Mouse (Mus musculus): Measurements from ENCODE around the gene Gm45062. TPM values are rescaled to one million over a fixed set of nuclear protein-coding genes. Genes with fewer than 3 reads are reported as not detected.

The Gm45062 gene
- total and polyA plus RNA-seq, 3 experiments = 2.2 to 3.6 TPM; not detected in 1

- H3K79me2 ChIP-seq (ENCODE audit: control insufficient read depth, insufficient read depth, low read length, poor library complexity) = no peaks in the 10 kb centered on the region
- no peak for DNase-seq (ENCODE audit: low read depth, low spot score)
- no peaks in the 10 kb centered on the region for H3K9me3 ChIP-seq (replicated peaks; ENCODE audit: insufficient read depth, low read length)
- H3K27ac ChIP-seq (ENCODE audit: control insufficient read depth, low read depth, low read length) = no peak overlapping the region
- H3K9ac ChIP-seq (ENCODE audit: control insufficient read depth, low read depth, low read length, poor library complexity, severe bottlenecking) = no peak overlapping the region
- no peaks in the 10 kb centered on the region for H3K27me3 ChIP-seq (ENCODE audit: control insufficient read depth in 1 of 2, insufficient read depth in 2 of 2, low read length in 2 of 2)
- H3K36me3 ChIP-seq (ENCODE audit: control insufficient read depth in 1 of 2, insufficient read depth in 2 of 2, low read length in 2 of 2) = no peaks in the 10 kb centered on the region
- TF ChIP-seq ZKSCAN1 (IDR thresholded peaks at IDR 0.05; ENCODE audit: low read depth, low read length) (no peak), MYB (IDR thresholded peaks at IDR 0.05; ENCODE audit: low read depth, low read length) (no peak), CTCF (IDR thresholded peaks at IDR 0.05 in 2 of 3, conservative IDR thresholded peaks at IDR 0.05 in 1 of 3; ENCODE audit: control insufficient read depth in 1 of 3, insufficient read depth in 1 of 3, low read depth in 2 of 3, low read length in 3 of 3, poor library complexity in 1 of 3, severe bottlenecking in 1 of 3) (no peak), ZC3H11A (IDR thresholded peaks at IDR 0.05; ENCODE audit: low read depth, low read length) (no peak), TCF12 (IDR thresholded peaks at IDR 0.05; ENCODE audit: low read depth, low read length) (no peak), NRF1 (IDR thresholded peaks at IDR 0.05; ENCODE audit: insufficient read depth, low read depth, low read length, poor library complexity, severe bottlenecking) (no peak)
- no peak overlapping the region for H3K4me3 ChIP-seq (ENCODE audit: control insufficient read depth in 1 of 2, insufficient read depth in 1 of 2, low read depth in 2 of 2, low read length in 2 of 2)
- no peaks in the 10 kb centered on the region for H3K4me1 ChIP-seq (ENCODE audit: control insufficient read depth in 1 of 2, insufficient read depth in 2 of 2, low read length in 2 of 2)
Measured at GRCm38 (mm10) chr6:8591665-8592064, 332.4 kb downstream of the Gm45062 start.

- no peak for DNase-seq (ENCODE audit: low read depth, low spot score)
- peaks cover 0 to 21% of the 10 kb centered on the region in 2 experiments; a peak in 2 of 4 replicates for H3K36me3 ChIP-seq (ENCODE audit: control insufficient read depth in 1 of 2, insufficient read depth in 2 of 2, low read length in 2 of 2)
- no peaks in the 10 kb centered on the region for H3K79me2 ChIP-seq (ENCODE audit: control insufficient read depth, insufficient read depth, low read length, poor library complexity)
- TF ChIP-seq NELFE (IDR thresholded peaks at IDR 0.05; ENCODE audit: low read depth, low read length) = no peak
- TF ChIP-seq ZKSCAN1 (IDR thresholded peaks at IDR 0.05; ENCODE audit: low read depth, low read length) = no peak
- TF ChIP-seq SIN3A (IDR thresholded peaks at IDR 0.05; ENCODE audit: low read length) = no peak
- no peak for TF ChIP-seq JUND (IDR thresholded peaks at IDR 0.05; ENCODE audit: low read depth, low read length)
- no peak for TF ChIP-seq ZC3H11A (IDR thresholded peaks at IDR 0.05; ENCODE audit: low read depth, low read length)
- TF ChIP-seq EP300 (IDR thresholded peaks at IDR 0.05; ENCODE audit: low read depth in 1 of 2, low read length in 2 of 2) = no peak
- TF ChIP-seq MAZ (IDR thresholded peaks at IDR 0.05; ENCODE audit: low read depth, low read length) = no peak
- no peak for TF ChIP-seq ETS1 (IDR thresholded peaks at IDR 0.05; ENCODE audit: low read depth, low read length)
- no peak for TF ChIP-seq ELF1 (IDR thresholded peaks at IDR 0.05; ENCODE audit: low read depth, low read length)
- no peak for TF ChIP-seq USF1 (IDR thresholded peaks at IDR 0.05; ENCODE audit: low read depth, low read length)
- no peak for TF ChIP-seq TCF12 (IDR thresholded peaks at IDR 0.05; ENCODE audit: low read depth, low read length)
- TF ChIP-seq MAFK (IDR thresholded peaks at IDR 0.05; ENCODE audit: borderline replicate concordance, low read depth, low read length) = no peak
- TF ChIP-seq GATA1 (IDR thresholded peaks at IDR 0.05; ENCODE audit: low read depth, low read length) = no peak
- H3K9ac ChIP-seq (ENCODE audit: control insufficient read depth, low read depth, low read length, poor library complexity, severe bottlenecking) = no peak overlapping the region
- no peak overlapping the region for H3K27ac ChIP-seq (ENCODE audit: control insufficient read depth, low read depth, low read length)
- H3K4me1 ChIP-seq (ENCODE audit: control insufficient read depth in 1 of 2, insufficient read depth in 2 of 2, low read length in 2 of 2) = peaks cover 7 to 17% of the 10 kb centered on the region in 2 experiments
- no peak overlapping the region for H3K4me3 ChIP-seq (ENCODE audit: control insufficient read depth in 1 of 2, insufficient read depth in 1 of 2, low read depth in 2 of 2, low read length in 2 of 2)
- no peaks in the 10 kb centered on the region for H3K27me3 ChIP-seq (ENCODE audit: control insufficient read depth in 1 of 2, insufficient read depth in 2 of 2, low read length in 2 of 2)
- no peaks in the 10 kb centered on the region for H3K9me3 ChIP-seq (replicated peaks; ENCODE audit: insufficient read depth, low read length)
Measured at GRCm38 (mm10) chr6:8617369-8617768, 358.1 kb downstream of the Gm45062 start.
